Mouse (Mus musculus): ENCODE measurements around the gene BC017158. TPM values are rescaled to one million over a fixed set of nuclear protein-coding genes. Genes with fewer than 3 reads are reported as not detected.

The BC017158 gene
- polyA plus RNA-seq, 1 experiment, result 30.9 TPM

GRCm38 (mm10) chr7:128324977-128325376 lies 27.0 kb upstream of the BC017158 start:
- H3K27ac ChIP-seq (ENCODE audit: insufficient read depth, low read length), result no peak overlapping the region
- no peak overlapping the region for H3K4me3 ChIP-seq (ENCODE audit: insufficient read depth, low read length)
- no peaks in the 10 kb centered on the region for H3K4me1 ChIP-seq (ENCODE audit: control insufficient read depth, insufficient read depth, low read length)
- TF ChIP-seq POLR2A (IDR thresholded peaks at IDR 0.05; ENCODE audit: extremely low read depth, insufficient read depth, low read length) (no peak), CTCF (IDR thresholded peaks at IDR 0.05; ENCODE audit: extremely low read depth, insufficient read depth, low read length) (no peak)

GRCm38 (mm10) chr7:128321260-128321659 lies 23.3 kb upstream of the BC017158 start:
- H3K27ac ChIP-seq (ENCODE audit: insufficient read depth, low read length), result no peak overlapping the region
- no peak overlapping the region for H3K4me3 ChIP-seq (ENCODE audit: insufficient read depth, low read length)
- no peaks in the 10 kb centered on the region for H3K4me1 ChIP-seq (ENCODE audit: control insufficient read depth, insufficient read depth, low read length)
- no peak for TF ChIP-seq CTCF (IDR thresholded peaks at IDR 0.05; ENCODE audit: extremely low read depth, insufficient read depth, low read length)
- no peak for TF ChIP-seq POLR2A (IDR thresholded peaks at IDR 0.05; ENCODE audit: extremely low read depth, insufficient read depth, low read length)

- TF ChIP-seq CTCF (IDR thresholded peaks at IDR 0.05; ENCODE audit: extremely low read depth, insufficient read depth, low read length) (no peak), POLR2A (IDR thresholded peaks at IDR 0.05; ENCODE audit: extremely low read depth, insufficient read depth, low read length) (no peak)
- no peaks in the 10 kb centered on the region for H3K4me1 ChIP-seq (ENCODE audit: control insufficient read depth, insufficient read depth, low read length)
- H3K27ac ChIP-seq (ENCODE audit: insufficient read depth, low read length), result no peak overlapping the region
- H3K4me3 ChIP-seq (ENCODE audit: insufficient read depth, low read length), result no peak overlapping the region
Measured at GRCm38 (mm10) chr7:128320219-128320816, 22.3 kb upstream of the BC017158 start.

GRCm38 (mm10) chr7:128319140-128319539 lies 21.2 kb upstream of the BC017158 start:
- TF ChIP-seq POLR2A (IDR thresholded peaks at IDR 0.05; ENCODE audit: extremely low read depth, insufficient read depth, low read length) (no peak), CTCF (IDR thresholded peaks at IDR 0.05; ENCODE audit: extremely low read depth, insufficient read depth, low read length) (no peak)
- Histone ChIP-seq H3K27ac (ENCODE audit: insufficient read depth, low read length) (no peak overlapping the region), H3K4me3 (ENCODE audit: insufficient read depth, low read length) (no peak overlapping the region), H3K4me1 (ENCODE audit: control insufficient read depth, insufficient read depth, low read length) (no peaks in the 10 kb centered on the region)

- H3K27ac ChIP-seq (ENCODE audit: insufficient read depth, low read length), result no peak overlapping the region
- no peak overlapping the region for H3K4me3 ChIP-seq (ENCODE audit: insufficient read depth, low read length)
- no peaks in the 10 kb centered on the region for H3K4me1 ChIP-seq (ENCODE audit: control insufficient read depth, insufficient read depth, low read length)
- no peak for TF ChIP-seq POLR2A (IDR thresholded peaks at IDR 0.05; ENCODE audit: extremely low read depth, insufficient read depth, low read length)
- no peak for TF ChIP-seq CTCF (IDR thresholded peaks at IDR 0.05; ENCODE audit: extremely low read depth, insufficient read depth, low read length)
Measured at GRCm38 (mm10) chr7:128317011-128317410, 19.0 kb upstream of the BC017158 start.

- Histone ChIP-seq H3K27ac (ENCODE audit: insufficient read depth, low read length) (no peak overlapping the region), H3K4me3 (ENCODE audit: insufficient read depth, low read length) (no peak overlapping the region), H3K4me1 (ENCODE audit: control insufficient read depth, insufficient read depth, low read length) (no peaks in the 10 kb centered on the region)
- TF ChIP-seq CTCF (IDR thresholded peaks at IDR 0.05; ENCODE audit: extremely low read depth, insufficient read depth, low read length) (no peak), POLR2A (IDR thresholded peaks at IDR 0.05; ENCODE audit: extremely low read depth, insufficient read depth, low read length) (no peak)
Measured at GRCm38 (mm10) chr7:128314491-128314890, 16.5 kb upstream of the BC017158 start.

GRCm38 (mm10) chr7:128313601-128314000 lies 15.6 kb upstream of the BC017158 start:
- H3K4me1 ChIP-seq (ENCODE audit: control insufficient read depth, insufficient read depth, low read length), result no peaks in the 10 kb centered on the region
- H3K27ac ChIP-seq (ENCODE audit: insufficient read depth, low read length), result no peak overlapping the region
- TF ChIP-seq POLR2A (IDR thresholded peaks at IDR 0.05; ENCODE audit: extremely low read depth, insufficient read depth, low read length), result no peak
- TF ChIP-seq CTCF (IDR thresholded peaks at IDR 0.05; ENCODE audit: extremely low read depth, insufficient read depth, low read length), result no peak
- no peak overlapping the region for H3K4me3 ChIP-seq (ENCODE audit: insufficient read depth, low read length)

- TF ChIP-seq POLR2A (IDR thresholded peaks at IDR 0.05; ENCODE audit: extremely low read depth, insufficient read depth, low read length), result no peak
- TF ChIP-seq CTCF (IDR thresholded peaks at IDR 0.05; ENCODE audit: extremely low read depth, insufficient read depth, low read length), result no peak
- Histone ChIP-seq H3K4me1 (ENCODE audit: control insufficient read depth, insufficient read depth, low read length) (no peaks in the 10 kb centered on the region), H3K27ac (ENCODE audit: insufficient read depth, low read length) (no peak overlapping the region), H3K4me3 (ENCODE audit: insufficient read depth, low read length) (no peak overlapping the region)
Measured at GRCm38 (mm10) chr7:128312375-128313059, 14.5 kb upstream of the BC017158 start.

GRCm38 (mm10) chr7:128311811-128312210 lies 13.8 kb upstream of the BC017158 start:
- Histone ChIP-seq H3K27ac (ENCODE audit: insufficient read depth, low read length) (no peak overlapping the region), H3K4me1 (ENCODE audit: control insufficient read depth, insufficient read depth, low read length) (no peaks in the 10 kb centered on the region)

GRCm38 (mm10) chr7:128311263-128311662 lies 13.3 kb upstream of the BC017158 start:
- Histone ChIP-seq H3K27ac (ENCODE audit: insufficient read depth, low read length) (no peak overlapping the region), H3K4me3 (ENCODE audit: insufficient read depth, low read length) (no peak overlapping the region), H3K4me1 (ENCODE audit: control insufficient read depth, insufficient read depth, low read length) (no peaks in the 10 kb centered on the region)
- TF ChIP-seq CTCF (IDR thresholded peaks at IDR 0.05; ENCODE audit: extremely low read depth, insufficient read depth, low read length) (no peak), POLR2A (IDR thresholded peaks at IDR 0.05; ENCODE audit: extremely low read depth, insufficient read depth, low read length) (no peak)

More at GRCm38 (mm10) chr7:128311811-128312210, 13.8 kb upstream of the BC017158 start:
- TF ChIP-seq POLR2A (IDR thresholded peaks at IDR 0.05; ENCODE audit: extremely low read depth, insufficient read depth, low read length) (no peak), CTCF (IDR thresholded peaks at IDR 0.05; ENCODE audit: extremely low read depth, insufficient read depth, low read length) (no peak)
- no peak overlapping the region for H3K4me3 ChIP-seq (ENCODE audit: insufficient read depth, low read length)

All from cortical plate, adult 2 months (tissue).